Comparison of ENCODE assay signal across 8 mouse cellular contexts in the genomic region with DNA sequence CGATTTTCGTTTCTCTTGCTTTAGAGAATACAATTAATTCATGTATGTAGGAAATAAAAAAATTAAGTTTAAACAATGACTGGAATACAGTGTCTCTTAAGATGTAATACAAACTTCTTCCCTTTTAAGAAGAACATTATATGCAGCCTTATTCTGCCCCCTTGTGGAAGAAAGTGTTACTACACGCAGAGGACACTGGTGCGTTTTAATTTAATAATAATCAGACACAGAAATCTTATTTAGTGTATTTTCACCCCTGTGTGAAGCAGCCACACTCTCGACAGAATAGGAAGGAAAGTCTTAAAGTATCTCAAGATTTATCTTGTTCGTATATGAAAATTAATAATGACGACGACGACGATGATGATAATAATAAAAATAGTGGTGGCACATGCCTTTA. TPM values are rescaled to one million over a fixed set of nuclear protein-coding genes. Genes with fewer than 3 reads are reported as not detected.
DNase-seq lines count a peak whose midpoint lies in the region; ATAC-seq and TF ChIP-seq lines count a peak whose summit lies in the region.

No protein-coding gene starts in this region.

- no peak for TF ChIP-seq CTCF in brain, embryonic 14.5 days (IDR thresholded peaks at IDR 0.05; ENCODE audit: borderline replicate concordance, extremely low read depth, insufficient read depth, insufficient read length)
- peak; percentile 80 for TF ChIP-seq CTCF in heart, postnatal 0 days (IDR thresholded peaks at IDR 0.05; ENCODE audit: low read depth)
- TF ChIP-seq CTCF in lung, postnatal 0 days (IDR thresholded peaks at IDR 0.05): peak; percentile 84

- no peaks in the 10 kb centered on the region for H3K27me3 ChIP-seq in forebrain, embryonic 10.5 days (ENCODE audit: poor library complexity, severe bottlenecking)
- no peaks in the 10 kb centered on the region for H3K27me3 ChIP-seq in forebrain, embryonic 16.5 days (replicated peaks; ENCODE audit: control insufficient read depth, insufficient read depth, low read length)
- no peaks in the 10 kb centered on the region for H3K27me3 ChIP-seq in midbrain, embryonic 11.5 days (ENCODE audit: control insufficient read depth, insufficient read depth, low read length)
- no peaks in the 10 kb centered on the region for H3K27me3 ChIP-seq in midbrain, embryonic 16.5 days (ENCODE audit: control insufficient read depth, insufficient read depth, low read depth, low read length)
- no peaks in the 10 kb centered on the region for H3K27me3 ChIP-seq in heart, postnatal 0 days (ENCODE audit: control insufficient read depth, insufficient read depth, low read length)
- H3K27me3 ChIP-seq in lung, postnatal 0 days (replicated peaks; ENCODE audit: insufficient read depth, low read length): no peaks in the 10 kb centered on the region

- TF ChIP-seq POLR2A in brain, embryonic 14.5 days (IDR thresholded peaks at IDR 0.05; ENCODE audit: borderline replicate concordance, extremely low read depth, insufficient read depth, insufficient read length, poor library complexity, severe bottlenecking): no peak

- no peak overlapping the region for H3K4me3 ChIP-seq in forebrain, embryonic 10.5 days
- H3K4me3 ChIP-seq in forebrain, embryonic 16.5 days (replicated peaks; ENCODE audit: low read length): no peak overlapping the region
- H3K4me3 ChIP-seq in midbrain, embryonic 11.5 days (ENCODE audit: low read depth, low read length): no peak overlapping the region
- no peak overlapping the region for H3K4me3 ChIP-seq in midbrain, embryonic 16.5 days (ENCODE audit: low read depth, low read length)
- H3K4me3 ChIP-seq in heart, postnatal 0 days (ENCODE audit: low read depth, low read length): no peak overlapping the region
- no peak overlapping the region for H3K4me3 ChIP-seq in lung, postnatal 0 days (ENCODE audit: low read depth, low read length)

- H3K27ac ChIP-seq in forebrain, embryonic 10.5 days: no peak overlapping the region
- no peak overlapping the region for H3K27ac ChIP-seq in forebrain, embryonic 16.5 days (ENCODE audit: low read length)
- H3K27ac ChIP-seq in midbrain, embryonic 11.5 days (ENCODE audit: low read depth, low read length): no peak overlapping the region
- H3K27ac ChIP-seq in midbrain, embryonic 16.5 days (ENCODE audit: low read length): no peak overlapping the region
- no peak overlapping the region for H3K27ac ChIP-seq in heart, postnatal 0 days (ENCODE audit: low read depth)
- no peak overlapping the region for H3K27ac ChIP-seq in lung, postnatal 0 days (ENCODE audit: low read length)

- TF ChIP-seq EP300 in heart, postnatal 0 days (IDR thresholded peaks at IDR 0.05; ENCODE audit: low read depth): no peak
- no peak for TF ChIP-seq EP300 in lung, postnatal 0 days (IDR thresholded peaks at IDR 0.05)

- H3K9ac ChIP-seq in forebrain, embryonic 16.5 days (replicated peaks; ENCODE audit: low read depth, low read length): no peak overlapping the region
- H3K9ac ChIP-seq in midbrain, embryonic 11.5 days (ENCODE audit: low read length): no peak overlapping the region
- no peak overlapping the region for H3K9ac ChIP-seq in midbrain, embryonic 16.5 days (ENCODE audit: low read depth, low read length)
- no peak overlapping the region for H3K9ac ChIP-seq in heart, postnatal 0 days (replicated peaks; ENCODE audit: low read depth, low read length)
- H3K9ac ChIP-seq in lung, postnatal 0 days (replicated peaks; ENCODE audit: low read depth): no peak overlapping the region

- peaks cover 54% of the 10 kb centered on the region for H3K4me1 ChIP-seq in forebrain, embryonic 10.5 days
- peaks cover 13% of the 10 kb centered on the region for H3K4me1 ChIP-seq in forebrain, embryonic 16.5 days (replicated peaks; ENCODE audit: control insufficient read depth, insufficient read depth, low read length)
- peaks cover 6% of the 10 kb centered on the region; the same call in 1 of the 2 replicates for H3K4me1 ChIP-seq in midbrain, embryonic 11.5 days (ENCODE audit: control insufficient read depth, insufficient read depth, low read length)
- H3K4me1 ChIP-seq in midbrain, embryonic 16.5 days (ENCODE audit: control insufficient read depth, insufficient read depth, low read length): peaks cover 13% of the 10 kb centered on the region
- H3K4me1 ChIP-seq in heart, postnatal 0 days (ENCODE audit: control insufficient read depth, insufficient read depth): no peaks in the 10 kb centered on the region
- H3K4me1 ChIP-seq in lung, postnatal 0 days (ENCODE audit: insufficient read depth, low read depth, low read length): no peaks in the 10 kb centered on the region

- no peak; the same call in 1 of the 2 replicates for ATAC-seq in forebrain, embryonic 16.5 days
- no peak for ATAC-seq in midbrain, embryonic 11.5 days (ENCODE audit: low FRiP score)
- ATAC-seq in midbrain, embryonic 16.5 days: no peak
- ATAC-seq in heart, postnatal 0 days (ENCODE audit: insufficient read depth, low read depth): no peak
- no peak for ATAC-seq in lung, postnatal 0 days

- WGBS in forebrain, embryonic 10.5 days: 31% methylated on average over 10 of the region's 10 CpGs
- 30% methylated on average over 10 of the region's 10 CpGs for WGBS in forebrain, embryonic 16.5 days
- WGBS in midbrain, embryonic 11.5 days: 35% methylated on average over 10 of the region's 10 CpGs
- WGBS in midbrain, embryonic 16.5 days: 32% methylated on average over 10 of the region's 10 CpGs
- 25% methylated on average over 10 of the region's 10 CpGs for WGBS in heart, postnatal 0 days
- WGBS in lung, postnatal 0 days: 28% methylated on average over 10 of the region's 10 CpGs

- no peak overlapping the region for H3K4me2 ChIP-seq in forebrain, embryonic 16.5 days (ENCODE audit: low read length)
- no peak overlapping the region for H3K4me2 ChIP-seq in midbrain, embryonic 11.5 days
- no peak overlapping the region for H3K4me2 ChIP-seq in midbrain, embryonic 16.5 days (ENCODE audit: low read length)
- no peak overlapping the region for H3K4me2 ChIP-seq in heart, postnatal 0 days (ENCODE audit: low read depth, low read length)
- no peak overlapping the region for H3K4me2 ChIP-seq in lung, postnatal 0 days (replicated peaks; ENCODE audit: low read depth, low read length)

- peak; percentile 25 for DNase-seq in forebrain, embryonic 10.5 days (ENCODE audit: extremely low spot score, low spot score)
- DNase-seq in midbrain, embryonic 11.5 days (ENCODE audit: low spot score, missing footprints): peak; percentile 94
- peak; percentile 84 for DNase-seq in brain, embryonic 14.5 days (ENCODE audit: low read depth)
- DNase-seq in heart, postnatal 0 days (ENCODE audit: low spot score): peak; percentile 41
- peak; percentile 81 for DNase-seq in lung, postnatal 0 days (ENCODE audit: low spot score)
- DNase-seq in thymus, postnatal 14 days: peak; percentile 75

- no peaks in the 10 kb centered on the region for H3K36me3 ChIP-seq in forebrain, embryonic 10.5 days (replicated peaks)
- no peaks in the 10 kb centered on the region for H3K36me3 ChIP-seq in forebrain, embryonic 16.5 days (ENCODE audit: control insufficient read depth, insufficient read depth)
- H3K36me3 ChIP-seq in midbrain, embryonic 11.5 days (ENCODE audit: control insufficient read depth, insufficient read depth, low read length): no peaks in the 10 kb centered on the region
- H3K36me3 ChIP-seq in midbrain, embryonic 16.5 days (ENCODE audit: control insufficient read depth, insufficient read depth, low read length): no peaks in the 10 kb centered on the region
- H3K36me3 ChIP-seq in heart, postnatal 0 days (replicated peaks; ENCODE audit: control insufficient read depth, insufficient read depth, low read length): no peaks in the 10 kb centered on the region
- H3K36me3 ChIP-seq in lung, postnatal 0 days (ENCODE audit: insufficient read depth, low read length): no peaks in the 10 kb centered on the region

- no peaks in the 10 kb centered on the region for H3K9me3 ChIP-seq in forebrain, embryonic 10.5 days
- no peaks in the 10 kb centered on the region for H3K9me3 ChIP-seq in forebrain, embryonic 16.5 days (ENCODE audit: control insufficient read depth, low read length)
- H3K9me3 ChIP-seq in midbrain, embryonic 11.5 days (ENCODE audit: control insufficient read depth, low read length): no peaks in the 10 kb centered on the region
- no peaks in the 10 kb centered on the region for H3K9me3 ChIP-seq in midbrain, embryonic 16.5 days (replicated peaks; ENCODE audit: control insufficient read depth, low read length, poor library complexity, severe bottlenecking)
- H3K9me3 ChIP-seq in heart, postnatal 0 days (replicated peaks; ENCODE audit: control insufficient read depth, low read length): no peaks in the 10 kb centered on the region
- H3K9me3 ChIP-seq in lung, postnatal 0 days (ENCODE audit: low read length): no peaks in the 10 kb centered on the region

RNA-seq across cellular contexts. Expression of a gene that starts 45.1 kb away (rescaled TPM):
- polyA plus RNA-seq in forebrain, embryonic 10.5 days (2016; fragmentation: Nextera tagmentation; extraction: Ambion mirVana): not detected in 2 replicates
- polyA plus RNA-seq in forebrain, embryonic 16.5 days (2015; fragmentation: Nextera tagmentation; extraction: Ambion mirVana): not detected in 2 replicates
- not detected in 2 replicates for polyA plus RNA-seq in midbrain, embryonic 11.5 days (2014; fragmentation: Nextera tagmentation; extraction: Ambion mirVana)
- polyA plus RNA-seq in midbrain, embryonic 16.5 days (2015; fragmentation: Nextera tagmentation; extraction: Ambion mirVana): not detected in 2 replicates
- polyA plus RNA-seq in brain, embryonic 14.5 days (2012; rRNA removed): not detected in 2 replicates
- not detected in 2 replicates for total RNA-seq in heart, postnatal 0 days (2014; rRNA removed; ENCODE audit: low replicate concordance)
- polyA plus RNA-seq in heart, postnatal 0 days (2015; fragmentation: Nextera tagmentation; extraction: Ambion mirVana): not detected in 2 replicates
- not detected in 2 replicates for polyA plus RNA-seq in lung, postnatal 0 days (2015; fragmentation: Nextera tagmentation; extraction: Ambion mirVana)

Comparison
In these comparisons a context has a peak if more than half of its experiments do, and no peak if none do; other contexts are left out.
1. DNase-seq: peak in every context shown above with its lines; median percentile 94 in midbrain, embryonic 11.5 days; 84 in brain, embryonic 14.5 days; 81 in lung, postnatal 0 days; 75 in thymus, postnatal 14 days; 41 in heart, postnatal 0 days; 25 in forebrain, embryonic 10.5 days.